Mouse (Mus musculus) kidney, adult 2 months (tissue): Measurements from ENCODE around the gene Ern1. TPM values are rescaled to one million over a fixed set of nuclear protein-coding genes. Genes with fewer than 3 reads are reported as not detected.

ENCODE experiments used
- DNase-seq: peaks from one replicate; pipeline ENCODE4 v3.0.0; 2021
- H3K27ac ChIP-seq: fragments of 200-500 bp; 2 replicates; pipeline ENCODE4 v1.5.1; 2012; ENCODE audit warnings: low read depth, low read length, control low read depth, inconsistent platforms; ENCODE audit not compliant: insufficient read depth
- H3K27me3 ChIP-seq: fragments of 200-500 bp; replicated peaks from 2 replicates; pipeline ENCODE4 v1.6.1; 2012; ENCODE audit warnings: mild to moderate bottlenecking, moderate library complexity, low read length, inconsistent platforms; ENCODE audit not compliant: control insufficient read depth, insufficient read depth
- H3K36me3 ChIP-seq: fragments of 200-500 bp; 2 replicates; pipeline ENCODE4 v1.6.1; 2012; ENCODE audit warnings: mild to moderate bottlenecking, moderate library complexity, low read length, inconsistent platforms; ENCODE audit not compliant: control insufficient read depth, insufficient read depth
- H3K4me1 ChIP-seq: fragments of 200-500 bp; 2 replicates; pipeline ENCODE4 v1.6.1; 2011; ENCODE audit warnings: low read length; ENCODE audit not compliant: control insufficient read depth, insufficient read depth
- H3K4me3 ChIP-seq: fragments of 200-500 bp; 2 replicates; pipeline ENCODE4 v1.5.1; 2011; ENCODE audit warnings: mild to moderate bottlenecking, low read depth, low read length, control low read depth; ENCODE audit not compliant: insufficient read depth
- CTCF ChIP-seq: fragments of 200-500 bp; conservative IDR thresholded peaks from 2 replicates; pipeline ENCODE4 v1.5.1; 2011; ENCODE audit warnings: low read depth, mild to moderate bottlenecking, control low read depth, low read length, moderate library complexity, mixed read lengths; ENCODE audit not compliant: insufficient read depth, insufficient read length
- POLR2A ChIP-seq: fragments of 200-500 bp; IDR thresholded peaks from one replicate; pipeline ENCODE4 v1.6.1; 2011; ENCODE audit warnings: low read depth, low read length, control low read depth
- WGBS: fragments of 180-500 bp; shearing (Covaris S2); methylation state at CpG from one replicate; pipeline ENCODE4 v1.1.7; 2018; 5-methylcytosine and 5-hydroxymethylcytosine counted together
- polyA plus RNA-seq: library from polyadenylated mRNA; depleted of rRNA; stranded (reverse); fragments of >200 nt; gene quantifications from 2 replicates; pipeline ENCODE4 v1.2.3, GENCODE M21; 2012

The Ern1 gene
- polyA plus RNA-seq, 1 experiment, result 12.6 TPM

- Histone ChIP-seq H3K4me1 (no peaks in the 10 kb centered on the region), H3K27me3 (no peaks in the 10 kb centered on the region), H3K36me3 (no peaks in the 10 kb centered on the region; the same call in 1 of the 2 replicates), H3K27ac (no peak overlapping the region), H3K4me3 (no peak overlapping the region)
- WGBS, result 95% methylated on average over 2 of the region's 2 CpGs
- 0 out of 2 replicates have a peak, but pooled peaks have one; percentile 18 for TF ChIP-seq CTCF
- TF ChIP-seq POLR2A, result no peak
- no peak for DNase-seq
Measured at GRCm38 (mm10) chr11:106437543-106437942, 50.1 kb downstream of the Ern1 start.

- no peak for DNase-seq
- H3K4me3 ChIP-seq, result no peak overlapping the region
- no peak for TF ChIP-seq CTCF
- TF ChIP-seq POLR2A, result no peak
- no peaks in the 10 kb centered on the region; the same call in 1 of the 2 replicates for H3K36me3 ChIP-seq
- 68% methylated on average over 5 of the region's 5 CpGs for WGBS
- H3K27me3 ChIP-seq, result no peaks in the 10 kb centered on the region
- H3K27ac ChIP-seq, result no peak overlapping the region
- no peaks in the 10 kb centered on the region for H3K4me1 ChIP-seq
Measured at GRCm38 (mm10) chr11:106437039-106437438, 50.6 kb downstream of the Ern1 start.

- no peak overlapping the region for H3K4me3 ChIP-seq
- H3K4me1 ChIP-seq, result peaks cover 3% of the 10 kb centered on the region; the same call in 1 of the 2 replicates
- H3K27me3 ChIP-seq, result no peaks in the 10 kb centered on the region
- WGBS, result 90% methylated on average over 5 of the region's 5 CpGs
- TF ChIP-seq CTCF (no peak), POLR2A (no peak)
- H3K36me3 ChIP-seq, result no peaks in the 10 kb centered on the region; the same call in 1 of the 2 replicates
- H3K27ac ChIP-seq, result no peak overlapping the region
- no peak for DNase-seq
Measured at GRCm38 (mm10) chr11:106430392-106430791, 57.3 kb downstream of the Ern1 start.

- peaks cover 3% of the 10 kb centered on the region; the same call in 1 of the 2 replicates for H3K4me1 ChIP-seq
Measured at GRCm38 (mm10) chr11:106429689-106430088, 58.0 kb downstream of the Ern1 start.

GRCm38 (mm10) chr11:106428556-106428955 is 59.1 kb downstream of the Ern1 start:
- 77% methylated on average over 2 of the region's 2 CpGs for WGBS
- Histone ChIP-seq H3K27me3 (no peaks in the 10 kb centered on the region), H3K4me3 (no peak overlapping the region), H3K27ac (no peak overlapping the region), H3K36me3 (no peaks in the 10 kb centered on the region; the same call in 1 of the 2 replicates), H3K4me1 (peaks cover 3% of the 10 kb centered on the region; the same call in 1 of the 2 replicates)
- no peak for TF ChIP-seq POLR2A
- TF ChIP-seq CTCF, result no peak
- DNase-seq, result no peak

More at GRCm38 (mm10) chr11:106429689-106430088, 58.0 kb downstream of the Ern1 start:
- 80% methylated on average over 4 of the region's 4 CpGs for WGBS
- no peak overlapping the region for H3K4me3 ChIP-seq
- H3K36me3 ChIP-seq, result no peaks in the 10 kb centered on the region; the same call in 1 of the 2 replicates
- no peak overlapping the region for H3K27ac ChIP-seq
- DNase-seq, result no peak
- no peaks in the 10 kb centered on the region for H3K27me3 ChIP-seq
- TF ChIP-seq CTCF, result no peak
- no peak for TF ChIP-seq POLR2A

GRCm38 (mm10) chr11:106428106-106428505 is 59.5 kb downstream of the Ern1 start:
- Histone ChIP-seq H3K4me1 (peaks cover 3% of the 10 kb centered on the region; the same call in 1 of the 2 replicates), H3K27me3 (no peaks in the 10 kb centered on the region), H3K27ac (no peak overlapping the region), H3K4me3 (no peak overlapping the region), H3K36me3 (no peaks in the 10 kb centered on the region; the same call in 1 of the 2 replicates)
- no peak for DNase-seq
- TF ChIP-seq POLR2A (no peak), CTCF (no peak)
- WGBS, result 83% methylated on average over 4 of the region's 4 CpGs

GRCm38 (mm10) chr11:106426447-106426846 is 61.2 kb downstream of the Ern1 start:
- TF ChIP-seq POLR2A (no peak), CTCF (no peak)
- Histone ChIP-seq H3K36me3 (no peaks in the 10 kb centered on the region; the same call in 1 of the 2 replicates), H3K4me3 (no peak overlapping the region), H3K27ac (no peak overlapping the region), H3K4me1 (peaks cover 3% of the 10 kb centered on the region; the same call in 1 of the 2 replicates), H3K27me3 (no peaks in the 10 kb centered on the region)
- DNase-seq, result no peak
- 93% methylated on average over 4 of the region's 4 CpGs for WGBS
